Mouse (Mus musculus): ENCODE results near the gene Cldn19.

Cldn19 gene

DNA sequence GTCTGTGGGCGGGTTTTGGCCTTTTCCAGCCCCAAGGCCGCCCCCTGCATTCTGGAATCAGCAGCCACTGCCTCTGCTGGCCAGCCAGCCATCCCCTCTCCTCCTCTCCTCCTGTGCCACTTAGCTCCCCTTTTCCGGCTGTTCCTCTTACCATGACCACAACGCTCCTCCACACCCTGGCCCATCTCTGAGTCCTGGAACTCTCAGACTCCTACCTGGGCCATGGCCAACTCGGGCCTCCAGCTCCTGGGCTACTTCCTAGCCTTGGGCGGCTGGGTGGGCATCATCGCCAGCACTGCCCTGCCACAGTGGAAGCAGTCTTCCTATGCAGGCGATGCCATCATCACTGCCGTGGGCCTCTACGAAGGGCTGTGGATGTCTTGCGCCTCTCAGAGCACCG is at the start of gene Cldn19:
Cldn19 (plus strand) TSS at position 64 of the 400 bp plus-strand sequence.
- no peak for DNase-seq (ENCODE audit: low read depth)

DNA sequence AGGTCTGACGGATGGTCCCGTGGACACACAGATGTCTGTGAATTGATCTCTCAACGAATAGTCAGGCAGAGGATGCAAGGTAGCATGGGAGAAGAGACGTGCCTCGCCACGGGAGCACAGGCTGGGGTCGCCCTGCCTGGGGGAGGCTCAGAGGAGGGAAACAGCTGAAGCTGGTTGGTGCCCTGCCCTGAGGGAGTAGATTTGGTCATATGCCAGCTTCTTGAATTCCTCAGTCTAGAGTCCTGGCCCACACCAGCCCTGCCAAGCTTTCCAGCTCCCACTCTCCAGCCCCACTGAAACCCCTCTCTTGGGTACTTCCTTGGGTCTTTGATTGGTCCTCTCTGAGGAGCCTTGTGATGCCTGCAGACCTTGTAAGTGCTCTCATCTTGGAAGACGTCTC is 38.5 kb upstream of the Cldn19 start:
- no peak for DNase-seq (ENCODE audit: low read depth)

DNA sequence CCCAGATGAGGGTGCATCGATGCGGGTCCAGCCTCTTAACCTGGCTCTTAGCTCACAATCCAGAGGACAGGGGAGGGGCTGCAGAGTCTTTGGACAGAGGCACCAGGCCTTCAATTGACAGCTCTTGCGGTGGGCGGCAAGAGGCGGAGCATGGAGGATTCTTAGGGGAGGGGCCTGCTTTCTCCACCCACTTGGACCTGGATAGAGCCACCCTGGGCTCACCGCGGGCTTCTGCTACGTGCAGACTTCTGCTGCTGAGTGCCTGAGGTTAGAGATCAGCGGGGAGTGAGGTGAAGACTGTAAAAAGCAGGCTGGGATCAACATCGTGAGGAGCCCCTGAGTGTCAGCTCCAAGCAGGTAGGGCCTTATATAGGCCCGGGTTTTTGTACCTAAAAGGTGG is 37.0 kb upstream of the Cldn19 start, which contains the start of gene Tmem269:
Tmem269 (minus strand) TSS at position 49 of the 400 bp plus-strand sequence.
- no peak for DNase-seq (ENCODE audit: low read depth)

DNA sequence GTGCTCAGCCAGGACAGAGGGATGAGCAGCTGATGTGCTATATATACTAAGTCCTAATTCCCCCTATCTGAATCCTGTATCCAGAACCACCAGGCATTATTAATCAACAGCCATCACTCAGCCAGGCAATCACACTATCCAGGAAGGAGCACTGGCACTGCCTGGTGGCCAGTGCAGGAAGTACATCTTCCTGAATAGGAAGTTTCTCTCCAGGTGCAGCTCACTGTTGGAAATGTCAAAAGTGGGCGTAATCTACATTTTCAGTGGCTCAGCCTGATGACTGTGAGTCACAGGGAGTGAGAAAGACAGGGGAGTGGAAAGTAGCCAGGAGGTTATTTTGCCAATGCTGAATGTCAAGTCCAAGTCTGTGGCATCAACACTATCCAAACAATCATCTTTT is 31.5 kb upstream of the Cldn19 start:
- peak; percentile 70 for DNase-seq (ENCODE audit: low read depth)

DNA sequence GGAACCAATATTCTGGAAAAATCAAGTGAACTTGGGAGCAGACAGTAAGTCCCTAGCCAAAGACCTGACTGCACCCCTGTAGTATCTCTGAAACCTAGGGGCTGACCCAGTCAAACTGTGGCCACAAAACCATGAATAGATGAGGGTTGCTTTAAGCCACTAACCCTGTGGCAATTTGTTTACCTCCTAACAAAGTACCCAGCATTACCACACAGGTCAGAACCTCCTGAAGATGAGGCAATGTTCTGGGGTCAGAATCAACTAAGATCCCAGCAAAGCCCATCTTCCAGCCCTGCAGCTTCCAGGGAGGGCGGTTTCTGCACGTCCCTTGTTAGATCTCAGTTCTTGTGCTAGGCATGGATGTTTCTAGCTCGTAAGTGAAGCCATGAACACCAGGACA is 30.7 kb upstream of the Cldn19 start:
- DNase-seq (ENCODE audit: low read depth), result no peak

DNA sequence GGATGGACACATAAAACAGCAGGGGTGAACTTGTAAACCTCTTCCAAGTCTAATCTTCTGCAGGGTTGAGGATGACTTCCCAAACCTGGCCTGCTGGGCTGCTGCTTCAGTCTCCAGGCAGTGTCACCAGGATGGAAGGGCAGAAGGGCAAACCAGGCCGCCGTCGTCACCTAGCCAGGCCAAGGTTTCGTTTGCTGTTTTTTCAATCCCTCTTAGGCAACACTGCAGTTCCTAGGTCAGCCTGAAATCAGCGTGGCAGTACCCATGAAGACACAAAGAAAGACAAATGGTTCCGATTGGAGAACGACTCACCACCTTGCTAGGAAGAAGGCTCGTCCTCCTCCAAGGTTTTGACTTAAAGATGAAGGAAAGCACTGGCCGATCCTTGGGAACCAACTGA is 29.5 kb upstream of the Cldn19 start:
- no peak for DNase-seq (ENCODE audit: low read depth)

DNA sequence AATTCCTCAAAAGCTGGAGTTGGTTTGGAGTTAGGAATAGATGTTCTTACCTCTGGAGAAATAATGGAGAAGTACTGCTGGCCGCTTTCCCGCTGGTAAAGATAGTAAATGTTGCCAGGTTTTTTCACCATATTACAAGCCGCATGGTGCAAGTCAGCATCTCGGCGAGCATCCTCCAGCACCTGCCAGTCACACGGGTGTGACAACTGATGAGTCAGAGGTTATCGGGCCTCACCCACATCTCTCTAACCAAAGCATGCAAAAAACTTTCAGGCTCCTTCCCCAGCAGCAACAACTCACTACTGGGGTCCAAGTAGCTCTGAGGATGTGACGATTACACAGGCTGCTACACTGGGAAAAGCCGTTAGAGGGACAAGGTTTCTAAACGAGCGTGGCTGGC is 28.5 kb upstream of the Cldn19 start:
- DNase-seq (ENCODE audit: low read depth), result no peak

DNA sequence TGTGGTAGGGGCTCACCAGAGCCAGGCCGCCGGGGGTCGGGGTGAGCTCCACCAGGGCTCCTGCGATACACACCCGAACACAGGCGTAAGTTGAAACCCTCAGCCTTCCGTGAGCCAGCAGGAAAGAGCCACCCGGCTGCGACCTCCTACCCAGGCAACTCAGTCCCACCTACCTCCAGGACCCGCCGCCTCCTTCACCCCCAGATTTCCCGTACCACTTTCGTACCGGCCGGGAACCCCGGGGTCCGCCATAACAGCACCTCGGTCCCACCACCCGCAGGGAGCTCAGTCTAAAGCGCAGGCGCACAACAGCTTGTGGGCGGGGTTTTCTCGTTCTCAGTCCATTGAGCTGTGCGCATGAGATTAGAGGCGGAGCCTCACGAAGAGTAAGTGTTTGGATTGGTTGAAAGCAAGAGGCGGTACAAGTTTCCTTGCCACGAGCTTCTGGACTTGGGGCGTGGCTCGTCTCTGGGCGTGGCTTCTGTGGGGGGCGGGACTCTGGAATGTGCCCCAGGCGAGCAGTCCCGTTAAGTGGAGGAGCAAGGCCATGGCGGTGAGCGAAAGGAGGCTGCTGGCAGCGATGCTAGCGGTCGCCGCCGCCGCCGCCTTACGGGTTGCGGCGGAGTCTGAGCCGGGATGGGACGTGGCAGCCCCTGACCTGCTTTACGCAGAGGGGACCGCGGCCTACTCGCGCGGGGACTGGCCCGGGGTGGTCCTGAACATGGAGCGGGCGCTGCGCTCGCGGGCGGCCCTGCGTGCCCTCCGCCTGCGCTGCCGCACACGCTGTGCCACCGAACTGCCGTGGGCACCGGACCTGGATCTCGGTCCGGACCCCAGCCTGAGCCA is 22.6 kb upstream of the Cldn19 start, which contains the start of the genes AU022252 and P3h1:
AU022252 (minus strand) TSS at position 303 of the 846 bp plus-strand sequence.
P3h1 (plus strand) TSS at position 506 of the 846 bp plus-strand sequence.
- peak; percentile 99 for DNase-seq (ENCODE audit: low read depth)

DNA sequence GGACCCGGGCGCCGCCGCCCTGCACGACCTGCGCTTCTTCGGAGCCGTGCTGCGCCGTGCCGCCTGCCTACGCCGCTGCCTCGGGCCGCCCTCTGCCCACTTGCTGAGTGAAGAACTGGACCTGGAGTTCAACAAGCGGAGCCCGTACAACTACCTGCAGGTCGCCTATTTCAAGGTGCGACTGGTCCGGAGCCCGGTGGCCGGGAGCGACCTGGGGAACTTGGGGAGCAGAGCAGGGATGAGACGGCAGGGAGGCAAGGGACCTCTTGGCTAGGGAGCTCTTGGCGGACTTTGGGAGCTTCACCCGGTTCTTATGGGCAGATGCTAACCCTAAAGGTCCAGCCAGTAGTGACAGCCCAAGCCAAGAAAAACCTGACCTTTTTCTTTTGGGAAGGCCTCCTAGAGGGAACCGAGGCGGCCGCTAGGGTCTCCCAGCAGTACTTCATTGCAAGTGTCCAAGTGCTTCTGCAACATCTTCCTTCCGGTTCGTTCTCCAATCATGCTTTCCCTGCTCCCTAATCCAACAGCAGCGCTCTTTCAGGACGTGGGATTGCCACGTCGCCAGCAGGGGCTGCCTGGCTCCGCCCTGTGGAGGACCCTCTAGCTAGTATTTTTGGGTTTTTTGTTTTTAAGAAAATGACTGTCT is 21.8 kb upstream of the Cldn19 start:
- peak; percentile 56 for DNase-seq (ENCODE audit: low read depth)

DNA sequence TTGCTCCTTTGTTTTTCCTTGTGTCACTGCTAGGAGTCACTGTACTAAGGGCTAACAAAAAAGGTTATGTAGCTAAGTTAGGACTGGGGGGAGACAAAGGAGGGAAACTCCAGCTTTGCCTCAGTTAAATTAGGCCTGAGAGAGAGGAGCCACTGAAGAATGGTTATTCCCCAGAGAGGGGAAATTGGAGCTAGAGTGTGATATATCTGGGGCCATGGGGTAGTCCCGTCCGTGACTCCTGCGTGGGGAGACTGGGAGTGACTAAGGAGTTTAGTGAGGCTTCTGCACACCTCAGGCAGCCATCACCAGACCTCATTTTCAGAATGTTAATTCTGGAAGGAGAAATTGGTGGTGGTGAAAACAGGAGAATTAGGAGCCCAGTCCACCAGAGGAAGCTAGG is 20.9 kb upstream of the Cldn19 start:
- no peak for DNase-seq (ENCODE audit: low read depth)

DNA sequence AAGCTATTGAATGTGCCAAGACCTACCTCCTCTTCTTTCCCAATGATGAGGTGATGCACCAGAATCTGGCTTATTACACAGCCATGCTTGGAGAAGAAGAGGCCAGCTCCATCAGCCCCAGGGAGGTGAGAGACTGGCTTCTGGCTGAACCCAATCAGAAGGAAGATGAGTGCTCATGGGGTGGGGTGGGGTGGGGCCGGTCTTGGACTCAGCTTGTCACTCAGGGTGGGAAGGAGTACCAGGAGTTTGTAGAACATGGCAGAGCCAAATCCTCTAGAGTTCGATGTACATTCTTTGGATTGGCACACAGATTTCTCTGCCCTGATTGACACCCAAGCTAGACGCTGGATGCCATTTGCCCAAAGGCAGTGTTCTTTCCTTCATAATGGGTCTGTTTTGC is 16.6 kb upstream of the Cldn19 start:
- DNase-seq (ENCODE audit: low read depth), result no peak

DNA sequence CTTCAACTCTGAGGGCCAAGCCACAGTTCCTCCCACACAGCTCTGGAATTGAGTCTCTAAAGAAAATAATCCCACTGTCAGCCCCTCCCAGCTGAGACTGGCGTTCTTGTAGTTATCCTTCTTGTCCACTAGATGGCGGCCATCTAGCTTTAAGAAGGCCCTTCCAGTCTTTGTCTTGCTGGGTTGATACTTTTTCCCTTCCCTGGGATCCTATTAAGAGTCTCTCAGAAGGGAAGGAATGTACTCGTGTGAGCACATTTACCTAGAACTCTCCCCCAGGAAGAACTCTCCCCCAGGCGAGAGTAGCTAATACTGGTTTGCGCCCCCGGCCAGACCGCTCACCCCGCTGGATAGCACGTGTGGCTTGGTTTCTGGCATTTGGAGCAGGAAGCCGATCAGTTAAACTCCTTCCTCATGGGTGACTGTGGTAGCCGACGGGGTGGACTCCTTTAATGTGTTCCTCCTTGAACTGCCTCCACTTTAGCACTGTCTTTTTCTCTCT is 16.0 kb upstream of the Cldn19 start:
- peak; percentile 92 for DNase-seq (ENCODE audit: low read depth)

DNA sequence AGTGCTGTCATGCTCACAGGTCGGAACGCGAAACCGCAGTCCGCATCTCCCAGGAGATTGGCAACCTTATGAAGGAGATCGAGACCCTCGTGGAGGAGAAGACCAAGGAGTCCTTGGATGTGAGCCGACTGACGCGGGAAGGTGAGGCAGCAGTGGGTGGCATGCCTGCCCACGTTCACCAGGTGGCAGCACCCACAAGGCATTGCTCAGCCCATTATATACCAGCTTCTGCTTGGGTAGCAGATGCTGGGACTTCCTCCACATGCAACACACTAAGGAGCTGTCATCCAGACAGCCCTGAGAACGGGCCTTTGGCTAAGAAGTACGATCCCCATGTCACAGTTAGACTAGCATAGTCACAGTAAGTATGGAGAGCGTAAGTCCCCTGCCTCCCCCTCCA is 13.6 kb upstream of the Cldn19 start:
- peak; percentile 29 for DNase-seq (ENCODE audit: low read depth)

DNA sequence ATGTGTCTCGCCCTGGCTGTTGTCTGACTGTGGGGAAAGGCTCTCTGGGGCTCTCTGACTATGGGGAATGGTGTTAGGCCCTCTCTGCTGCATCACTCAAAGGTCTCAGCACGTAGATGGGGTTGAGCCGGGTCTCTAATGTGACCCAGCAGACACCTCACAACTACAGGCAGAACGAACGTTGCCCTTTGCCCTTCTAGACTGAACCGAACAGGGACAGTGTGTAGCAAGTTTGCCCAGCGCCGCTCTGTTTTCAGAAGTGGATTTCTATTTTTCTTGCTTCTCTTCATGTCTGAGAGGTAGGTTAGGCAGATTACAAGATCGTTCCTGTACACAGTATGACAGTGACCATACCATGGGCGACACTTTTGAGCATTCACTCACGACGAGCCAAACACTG is 12.6 kb upstream of the Cldn19 start:
- DNase-seq (ENCODE audit: low read depth), result no peak

DNA sequence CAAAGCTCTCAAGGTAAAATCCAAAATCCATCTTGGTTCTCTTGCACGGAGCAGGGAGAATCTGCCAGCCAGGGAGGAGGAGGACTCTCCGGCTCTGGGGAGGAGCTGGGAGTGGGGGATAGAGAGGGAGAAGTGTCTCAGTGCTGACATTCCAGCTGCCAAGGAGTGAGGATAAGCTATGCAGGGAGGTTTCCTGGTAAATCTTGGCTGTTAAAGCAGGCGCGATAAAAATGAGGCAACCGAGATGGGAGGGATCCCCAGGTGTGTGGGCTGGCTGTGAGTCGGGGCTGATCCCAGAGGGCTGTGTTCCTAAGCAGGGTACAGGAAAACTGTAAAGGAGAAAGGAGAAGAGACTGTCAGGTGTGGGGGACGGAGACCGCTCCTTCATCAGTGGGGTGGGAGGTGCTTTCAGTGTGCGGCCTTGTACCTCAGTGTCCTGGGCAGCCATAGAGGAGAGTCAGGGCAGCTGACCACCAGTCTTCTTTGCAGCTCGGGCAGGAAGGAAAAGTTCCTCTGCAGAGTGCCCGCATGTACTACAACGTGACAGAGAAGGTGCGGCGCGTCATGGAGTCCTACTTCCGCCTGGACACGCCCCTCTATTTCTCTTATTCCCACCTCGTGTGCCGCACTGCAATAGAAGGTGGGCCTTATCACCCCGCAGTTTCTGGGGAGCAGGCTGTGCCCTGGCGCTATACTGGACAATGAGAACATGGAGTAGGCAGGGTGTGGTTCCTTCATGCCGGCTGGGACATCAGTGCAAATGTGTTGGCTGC is 10.6 kb upstream of the Cldn19 start:
- DNase-seq (ENCODE audit: low read depth), result no peak

DNA sequence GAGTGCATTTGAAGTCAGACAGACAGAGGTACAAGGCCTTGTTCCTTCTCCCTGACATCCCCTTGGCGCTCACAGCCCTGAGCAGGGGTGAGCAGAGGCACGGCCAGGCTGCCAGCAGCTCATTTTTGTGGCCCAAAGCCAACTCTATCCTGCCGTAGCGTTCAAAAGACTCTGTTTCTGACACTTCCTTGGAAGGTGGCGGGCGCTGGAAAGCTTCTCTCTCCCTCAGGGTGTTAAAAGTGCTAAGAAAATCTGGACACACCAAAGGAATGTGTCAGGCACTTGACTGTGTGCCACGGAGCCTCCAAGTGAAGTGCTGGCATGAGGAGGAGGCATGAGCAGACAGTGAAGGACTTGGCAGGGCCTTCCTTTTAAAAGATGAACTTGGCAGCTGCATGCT is 9.7 kb upstream of the Cldn19 start:
- DNase-seq (ENCODE audit: low read depth), result no peak

DNA sequence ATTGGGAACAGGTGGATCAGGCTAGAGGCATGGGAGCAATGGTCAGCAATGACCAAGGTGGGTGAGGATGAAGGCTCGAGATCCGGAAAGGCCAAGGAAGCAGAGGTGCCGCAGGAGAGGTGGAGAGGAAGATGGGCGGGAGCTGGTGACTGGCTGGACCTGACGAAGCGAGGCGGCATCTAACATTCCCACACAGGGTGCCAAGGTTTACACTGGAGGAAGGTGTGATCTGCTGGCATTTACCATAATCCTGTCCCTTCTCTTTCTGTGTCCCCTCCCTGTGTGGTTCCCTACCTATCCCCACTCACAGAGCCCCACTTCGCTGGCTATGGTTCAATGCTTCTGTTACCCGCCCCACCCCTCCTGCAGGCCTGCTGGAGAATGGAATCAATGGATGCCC is 9.3 kb upstream of the Cldn19 start:
- no peak for DNase-seq (ENCODE audit: low read depth)

DNA sequence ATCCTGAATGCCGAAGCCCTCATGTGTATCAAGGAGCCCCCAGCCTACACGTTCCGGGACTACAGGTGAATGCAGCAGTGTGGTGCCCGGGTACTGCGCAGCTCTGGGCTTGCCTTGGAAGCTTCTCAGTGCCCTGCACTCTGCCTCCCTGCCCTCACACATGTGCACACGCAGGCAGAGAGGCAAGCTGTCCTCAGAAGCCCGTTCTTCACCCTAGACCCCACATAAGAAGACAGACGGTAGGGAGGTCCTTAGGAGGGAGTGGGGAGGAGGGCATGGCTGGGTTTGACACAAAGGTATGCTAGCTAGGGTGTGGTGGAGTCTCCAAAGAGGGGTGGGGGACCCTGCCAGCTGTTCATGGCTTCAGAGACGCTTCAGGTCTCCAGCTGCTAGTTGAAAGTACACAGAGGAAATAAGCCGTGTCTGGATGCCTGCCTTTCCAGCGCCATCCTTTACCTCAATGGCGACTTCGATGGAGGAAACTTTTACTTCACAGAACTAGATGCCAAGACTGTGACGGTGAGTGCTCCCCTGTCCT is 8.5 kb upstream of the Cldn19 start:
- no peak for DNase-seq (ENCODE audit: low read depth)

DNA sequence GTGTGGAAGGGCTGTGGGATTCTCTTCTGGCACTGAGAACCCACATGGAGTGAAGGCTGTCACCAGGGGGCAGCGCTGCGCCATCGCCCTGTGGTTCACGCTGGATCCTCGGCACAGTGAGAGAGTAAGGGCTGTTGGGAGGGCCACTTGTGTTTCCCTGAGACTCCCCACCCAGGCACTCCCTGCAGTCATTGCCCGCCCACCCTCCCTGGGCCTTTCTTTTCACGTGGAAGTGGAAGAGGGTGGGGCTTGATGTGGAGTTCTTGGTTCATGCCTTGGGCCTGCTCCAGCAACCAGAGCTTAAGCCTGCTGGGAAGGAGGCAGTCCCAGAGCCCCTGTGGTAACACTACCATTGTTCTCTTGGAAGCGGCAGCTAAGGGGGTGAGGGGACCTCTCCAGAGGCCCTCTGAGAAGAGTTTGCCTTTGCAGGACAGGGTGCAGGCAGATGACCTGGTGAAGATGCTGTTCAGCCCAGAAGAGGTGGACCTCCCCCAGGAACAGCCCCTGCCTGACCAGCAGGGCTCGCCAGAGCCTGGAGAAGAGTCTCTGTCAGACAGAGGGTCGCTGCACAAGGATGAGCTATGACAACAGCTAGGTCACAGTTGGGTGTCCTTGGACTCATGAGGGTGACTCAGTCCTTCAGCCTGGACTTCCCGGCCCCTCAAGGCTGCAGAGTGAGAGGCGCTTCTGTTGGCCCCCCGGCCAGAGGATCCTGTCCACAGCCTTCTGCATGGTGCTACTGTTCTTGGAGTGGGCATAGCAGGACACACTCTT is 7.6 kb upstream of the Cldn19 start:
- DNase-seq (ENCODE audit: low read depth), result peak; percentile 58

DNA sequence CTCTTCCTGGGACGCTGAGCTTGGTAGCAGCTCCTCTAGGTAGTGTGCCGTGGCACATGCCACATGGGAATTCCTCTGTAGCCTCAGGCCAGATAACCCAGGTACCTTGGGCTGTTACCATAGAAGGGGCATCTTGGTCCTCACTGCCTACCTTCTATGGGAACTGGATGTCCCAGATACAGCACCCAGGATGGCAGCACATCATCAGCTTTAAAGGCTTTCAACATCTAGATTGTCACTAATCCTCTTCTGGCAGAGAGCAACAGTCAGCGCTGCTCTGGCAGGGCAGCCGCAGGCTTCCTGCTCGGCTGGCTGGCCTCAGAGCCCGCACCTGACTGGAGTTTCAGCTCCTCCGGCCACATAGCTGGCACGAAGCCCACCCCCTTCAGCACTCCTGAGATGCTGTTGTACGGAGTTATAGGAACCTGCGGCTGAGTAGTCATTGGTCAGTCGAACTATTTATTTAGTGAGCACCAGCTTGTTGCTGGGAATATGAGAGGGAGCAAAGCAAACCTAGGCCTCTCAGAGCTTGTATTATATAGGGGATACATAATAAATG is 6.7 kb upstream of the Cldn19 start:
- DNase-seq (ENCODE audit: low read depth), result no peak

Measured in 416B (cell line).